Mouse (Mus musculus): ENCODE measurements around the gene Aldob.
"Not testable (repeated sequence)": the region's sequence is repeated elsewhere in the genome, so short reads cannot be mapped to it uniquely, and the experiment has no call there.

The Aldob gene

GRCm38 (mm10) chr4:49535675-49536294 is 13.6 kb downstream of the Aldob start:
- no peak for DNase-seq (ENCODE audit: low spot score)

GRCm38 (mm10) chr4:49535036-49535435 is 14.3 kb downstream of the Aldob start:
- DNase-seq (ENCODE audit: low spot score), result no peak

GRCm38 (mm10) chr4:49522576-49522975 is 26.8 kb downstream of the Aldob start:
- peak; percentile 5 for DNase-seq (ENCODE audit: low spot score)

GRCm38 (mm10) chr4:49521346-49521745 is 28.0 kb downstream of the Aldob start:
- DNase-seq (ENCODE audit: low spot score), result no peak

- DNase-seq (ENCODE audit: low spot score), result peak; percentile 92
Observed at GRCm38 (mm10) chr4:49520572-49521340, 28.6 kb downstream of the Aldob start, which contains the start of the genes Mrpl50 and Zfp189. Gene Mrpl50, minus strand, starts transcription at chr4:49521093. Gene Zfp189, plus strand, starts transcription at chr4:49521176.

GRCm38 (mm10) chr4:49519476-49519875 is 29.9 kb downstream of the Aldob start:
- DNase-seq (ENCODE audit: low spot score), result no peak

GRCm38 (mm10) chr4:49514441-49514840 is 34.9 kb downstream of the Aldob start:
- DNase-seq (ENCODE audit: low spot score), result no peak

GRCm38 (mm10) chr4:49512636-49513035 is 36.7 kb downstream of the Aldob start:
- DNase-seq (ENCODE audit: low spot score), result no peak

GRCm38 (mm10) chr4:49510236-49510835 is 39.0 kb downstream of the Aldob start:
- not testable (repeated sequence) for DNase-seq (ENCODE audit: low spot score)

GRCm38 (mm10) chr4:49509183-49509582 is 40.2 kb downstream of the Aldob start:
- DNase-seq (ENCODE audit: low spot score), result no peak

GRCm38 (mm10) chr4:49506386-49506785 is 43.0 kb downstream of the Aldob start, which contains the start of gene Baat:
Gene Baat, minus strand, starts transcription at chr4:49506557.
- no peak for DNase-seq (ENCODE audit: low spot score)

- no peak for DNase-seq (ENCODE audit: low spot score)
Observed at GRCm38 (mm10) chr4:49503563-49503962, 45.8 kb downstream of the Aldob start.
